Mouse (Mus musculus) liver, embryonic 16.5 days (tissue): ENCODE measurements around the gene Trpc4ap. TPM values are rescaled to one million over a fixed set of nuclear protein-coding genes. Genes with fewer than 3 reads are reported as not detected.
"Not testable (repeated sequence)": the region's sequence is repeated elsewhere in the genome, so short reads cannot be mapped to it uniquely, and the experiment has no call there.

Source experiments
- ATAC-seq: fragments of 200-750 bp; cut with Nextera tagmentation; 2 replicates; pipeline ENCODE4 v1.8.0; 2017; ENCODE audit warnings: low read depth, mild to moderate bottlenecking, moderate number of reproducible peaks, moderate library complexity
- H3K27ac ChIP-seq: fragments of 300-500 bp; sonication (generic); 2 replicates; pipeline ENCODE4 v1.5.1; 2014; ENCODE audit warnings: mild to moderate bottlenecking, low read length
- H3K27me3 ChIP-seq: fragments of 300-500 bp; sonication (generic); 2 replicates; pipeline ENCODE4 v1.6.1; 2014; ENCODE audit warnings: low read depth, low read length, mixed read lengths; ENCODE audit not compliant: control insufficient read depth, insufficient read depth
- H3K36me3 ChIP-seq: fragments of 300-500 bp; sonication (generic); 2 replicates; pipeline ENCODE4 v1.6.1; 2014; ENCODE audit warnings: mild to moderate bottlenecking; ENCODE audit not compliant: control insufficient read depth, insufficient read depth
- H3K4me1 ChIP-seq: fragments of 300-500 bp; sonication (generic); 2 replicates; pipeline ENCODE4 v1.6.1; 2014; ENCODE audit warnings: low read depth, low read length, mixed read lengths; ENCODE audit not compliant: control insufficient read depth
- H3K4me2 ChIP-seq: fragments of 300-500 bp; sonication (generic); 2 replicates; pipeline ENCODE4 v1.6.1; 2014; ENCODE audit warnings: low read depth, low read length, mixed read lengths
- H3K4me3 ChIP-seq: fragments of 300-500 bp; sonication (generic); 2 replicates; pipeline ENCODE4 v1.5.1; 2014; ENCODE audit warnings: low read depth, mild to moderate bottlenecking, low read length
- H3K9ac ChIP-seq: fragments of 300-500 bp; sonication (generic); 2 replicates; pipeline ENCODE4 v1.6.1; 2014; ENCODE audit warnings: low read depth, low read length
- H3K9me3 ChIP-seq: fragments of 300-500 bp; sonication (generic); replicated peaks from 2 replicates; pipeline ENCODE4 v1.6.1; 2016; ENCODE audit warnings: low read length; ENCODE audit not compliant: control insufficient read depth
- WGBS: fragments of 180-500 bp; shearing (Covaris S2); extraction: QIAGEN DNeasy Blood & Tissue Kit; methylation state at CpG from one replicate; pipeline ENCODE4 v1.1.7; 2014; ENCODE audit not compliant: insufficient replicate concordance; 5-methylcytosine and 5-hydroxymethylcytosine counted together
- polyA plus RNA-seq: library from polyadenylated mRNA; unstranded; fragments of >200 nt; fragmentation: Nextera tagmentation; extraction: Ambion mirVana; gene quantifications from 2 replicates; pipeline ENCODE4 v1.2.1, GENCODE M21; 2015

Gene Trpc4ap
- polyA plus RNA-seq = 49.7 and 50.7 TPM in 2 replicates

GRCm38 (mm10) chr2:155691723-155692493 is at the start of gene Trpc4ap:
Gene Trpc4ap, minus strand, starts transcription at chr2:155692384.
- no peaks in the 10 kb centered on the region for H3K9me3 ChIP-seq
- H3K27ac ChIP-seq = peak within 1 kb of the TSS; percentile 88
- under 1% methylated on average over 69 of the region's 72 CpGs for WGBS
- H3K4me3 ChIP-seq = peak within 1 kb of the TSS; percentile 97
- H3K27me3 ChIP-seq = no peaks in the 10 kb centered on the region
- peak within 1 kb of the TSS; percentile 99 for H3K9ac ChIP-seq
- H3K4me1 ChIP-seq = peaks cover 12% of the 10 kb centered on the region
- no peaks in the 10 kb centered on the region for H3K36me3 ChIP-seq
- H3K4me2 ChIP-seq = peak within 1 kb of the TSS; percentile 68
- ATAC-seq = peak; percentile 96

DNA sequence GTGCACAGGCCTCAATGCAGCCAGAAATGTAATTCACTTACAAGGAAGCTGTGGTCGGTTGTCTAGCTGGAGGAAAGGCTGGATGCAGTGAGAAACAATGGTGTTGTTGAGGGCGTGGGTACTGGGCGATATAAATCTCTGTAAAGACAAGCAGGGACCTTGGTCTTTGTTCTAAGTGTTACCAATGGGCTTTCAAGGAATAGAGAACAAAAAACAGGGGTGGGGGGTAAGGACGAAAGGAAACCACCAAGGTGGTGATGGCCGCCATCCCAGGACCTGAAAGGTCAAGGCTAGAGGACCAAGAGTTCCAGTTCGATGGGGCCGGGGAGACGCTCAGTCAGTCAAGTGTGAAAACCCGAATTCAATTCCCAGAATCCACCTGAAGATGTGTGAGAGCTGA is 45.6 kb upstream of the Trpc4ap start:
- 29% methylated on average over 9 of the region's 9 CpGs for WGBS
- ATAC-seq = no peak
- no peaks in the 10 kb centered on the region for H3K36me3 ChIP-seq
- H3K4me1 ChIP-seq = peaks cover 1% of the 10 kb centered on the region
- H3K4me3 ChIP-seq = no peak overlapping the region
- H3K27me3 ChIP-seq = peaks cover 4% of the 10 kb centered on the region; the same call in 1 of the 2 replicates
- H3K4me2 ChIP-seq = no peak overlapping the region
- no peaks in the 10 kb centered on the region for H3K9me3 ChIP-seq
- H3K27ac ChIP-seq = no peak overlapping the region
- H3K9ac ChIP-seq = no peak overlapping the region

DNA sequence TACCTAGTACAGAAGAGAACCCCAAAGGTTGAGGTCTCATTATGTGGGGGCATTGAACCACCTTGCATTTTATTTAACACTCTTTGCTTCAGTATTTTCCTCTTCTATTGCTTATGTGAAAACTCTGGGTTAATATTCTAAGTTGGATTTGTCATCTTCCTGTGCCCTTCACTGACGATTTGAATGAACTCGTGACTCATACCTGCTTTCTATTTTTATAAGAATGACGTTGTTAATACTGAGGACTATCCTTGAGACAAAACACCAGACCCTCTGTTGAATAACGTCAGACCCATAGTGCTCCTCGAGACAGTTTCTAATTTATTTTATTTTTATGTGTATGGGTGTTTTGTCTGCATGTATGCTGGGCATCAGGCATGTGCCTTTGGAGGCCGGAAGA is 44.8 kb upstream of the Trpc4ap start:
- Histone ChIP-seq H3K9ac (no peak overlapping the region), H3K27ac (no peak overlapping the region), H3K4me3 (no peak overlapping the region), H3K4me1 (no peaks in the 10 kb centered on the region), H3K27me3 (no peaks in the 10 kb centered on the region), H3K9me3 (no peaks in the 10 kb centered on the region), H3K36me3 (no peaks in the 10 kb centered on the region), H3K4me2 (no peak overlapping the region)
- WGBS = 48% methylated on average over 6 of the region's 6 CpGs
- ATAC-seq = no peak

GRCm38 (mm10) chr2:155735766-155736165 is 43.6 kb upstream of the Trpc4ap start, which contains the start of gene Gm17581:
Gene Gm17581, minus strand, starts transcription at chr2:155735866.
- not testable (repeated sequence) for H3K27ac ChIP-seq, H3K4me3 ChIP-seq, H3K9ac ChIP-seq, ATAC-seq, H3K9me3 ChIP-seq, H3K27me3 ChIP-seq, H3K36me3 ChIP-seq, H3K4me2 ChIP-seq, H3K4me1 ChIP-seq
- 68% methylated on average over 5 of the region's 5 CpGs for WGBS

DNA sequence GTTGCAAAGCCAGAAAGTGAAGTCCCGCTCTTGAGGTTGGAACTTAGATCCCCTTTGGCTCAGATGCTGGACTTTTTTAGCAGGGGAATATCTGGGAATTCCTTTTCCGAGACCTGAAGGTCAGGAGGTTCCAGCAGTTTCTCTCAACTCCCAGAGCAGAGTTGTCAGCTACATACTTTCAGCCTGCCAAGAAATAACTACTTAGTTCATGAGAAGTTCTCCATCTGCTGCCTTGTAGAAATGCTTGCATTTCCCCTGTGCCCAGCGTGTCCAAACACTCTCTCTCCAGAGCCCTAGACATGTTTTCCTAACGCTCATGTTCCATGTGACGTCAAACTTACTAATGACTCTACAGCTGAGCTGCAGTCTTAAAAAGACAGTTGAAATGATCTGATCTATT is 42.9 kb upstream of the Trpc4ap start:
- Histone ChIP-seq H3K9ac (no peak overlapping the region), H3K27ac (no peak overlapping the region), H3K4me3 (no peak overlapping the region), H3K27me3 (no peaks in the 10 kb centered on the region), H3K4me2 (no peak overlapping the region), H3K9me3 (no peaks in the 10 kb centered on the region), H3K36me3 (no peaks in the 10 kb centered on the region), H3K4me1 (no peaks in the 10 kb centered on the region)
- ATAC-seq = no peak
- 64% methylated on average over 5 of the region's 5 CpGs for WGBS

DNA sequence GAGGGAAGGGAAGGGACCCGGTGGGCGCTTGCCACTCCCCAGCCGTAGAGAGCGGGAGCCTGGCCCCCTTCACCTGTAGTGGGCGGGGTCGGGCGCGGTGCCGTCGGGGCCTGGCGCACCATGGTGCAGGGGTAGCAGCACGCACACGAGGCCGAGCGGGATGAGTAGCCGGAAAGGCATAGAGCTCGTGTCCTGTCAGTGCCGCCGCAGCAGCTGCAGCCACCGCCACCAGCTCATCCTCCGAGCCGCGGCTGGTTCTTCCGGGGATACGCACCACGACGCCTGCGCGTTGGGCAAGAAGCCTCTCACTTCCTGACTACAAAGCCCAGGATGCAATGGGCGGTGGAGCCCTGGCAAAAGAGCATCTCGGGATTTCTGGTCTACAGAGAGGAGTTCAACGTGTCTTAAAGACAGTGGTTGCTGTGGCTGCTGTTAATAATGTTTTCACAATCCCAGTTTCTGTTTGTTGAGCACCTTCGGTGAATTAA is 37.0 kb upstream of the Trpc4ap start, which contains the start of gene Edem2:
Gene Edem2, minus strand, starts transcription at position 318 of the 488 bp plus-strand sequence.
- WGBS = 0% methylated on average over 33 of the region's 33 CpGs
- H3K9me3 ChIP-seq = no peaks in the 10 kb centered on the region
- peak; percentile 93 for ATAC-seq
- peak within 1 kb of the TSS; percentile 91 for H3K4me2 ChIP-seq
- H3K27me3 ChIP-seq = no peaks in the 10 kb centered on the region
- peak within 1 kb of the TSS; percentile 90 for H3K4me3 ChIP-seq
- no peaks in the 10 kb centered on the region for H3K36me3 ChIP-seq
- peak within 1 kb of the TSS; percentile 72 for H3K9ac ChIP-seq
- H3K4me1 ChIP-seq = peaks cover 13% of the 10 kb centered on the region
- H3K27ac ChIP-seq = no peak within 1 kb of the TSS

- no peak overlapping the region for H3K27ac ChIP-seq
- no peaks in the 10 kb centered on the region for H3K9me3 ChIP-seq
- 7% methylated on average over 15 of the region's 15 CpGs for WGBS
- H3K4me3 ChIP-seq = peak overlapping the region; percentile 90
- no peaks in the 10 kb centered on the region for H3K27me3 ChIP-seq
- H3K4me2 ChIP-seq = peak overlapping the region; percentile 91
- H3K36me3 ChIP-seq = no peaks in the 10 kb centered on the region
- H3K4me1 ChIP-seq = peaks cover 13% of the 10 kb centered on the region
- H3K9ac ChIP-seq = peak overlapping the region; percentile 72
- ATAC-seq = no peak
These were observed 36.6 kb upstream of the Trpc4ap start for GRCm38 (mm10) chr2:155728742-155729141.

DNA sequence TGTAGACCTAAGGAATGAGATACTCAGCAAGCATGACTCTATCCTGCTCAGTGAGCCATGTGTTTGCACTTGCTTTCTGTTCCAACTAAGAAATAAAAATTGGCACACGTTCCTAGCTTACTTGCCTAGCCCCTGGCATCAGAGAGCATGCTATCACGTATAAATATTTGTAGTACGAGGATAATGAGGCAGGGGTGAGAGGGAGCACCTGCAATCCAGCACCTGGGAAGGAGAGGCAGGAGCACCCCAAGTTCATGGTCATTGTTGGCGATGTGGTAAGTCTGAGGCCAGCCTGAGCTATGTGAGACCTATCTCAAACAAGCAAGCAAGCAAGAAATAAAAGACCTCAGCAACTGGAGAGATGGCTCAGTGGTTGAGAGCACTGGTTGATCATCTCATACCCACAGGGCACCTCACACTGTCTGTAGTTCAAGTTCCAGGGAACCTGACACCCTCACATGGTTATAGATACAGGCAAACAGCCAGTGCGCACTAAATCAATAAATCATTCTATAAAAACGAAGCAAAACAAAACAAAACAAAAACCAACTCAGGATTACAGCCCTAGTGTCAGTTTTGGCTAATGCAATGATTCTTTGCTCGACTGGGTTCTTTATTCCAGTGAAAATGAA is 35.7 kb upstream of the Trpc4ap start:
- no peak for ATAC-seq

GRCm38 (mm10) chr2:155726302-155726701 is 34.1 kb upstream of the Trpc4ap start:
- 53% methylated on average over 7 of the region's 7 CpGs for WGBS
- Histone ChIP-seq H3K36me3 (no peaks in the 10 kb centered on the region), H3K4me3 (no peak overlapping the region), H3K27ac (no peak overlapping the region), H3K9ac (no peak overlapping the region), H3K4me2 (no peak overlapping the region), H3K9me3 (no peaks in the 10 kb centered on the region), H3K27me3 (no peaks in the 10 kb centered on the region), H3K4me1 (peaks cover 13% of the 10 kb centered on the region)
- ATAC-seq = peak; percentile 55

More for the DNA sequence above, 35.7 kb upstream of the Trpc4ap start:
- no peak overlapping the region for H3K9ac ChIP-seq
- 63% methylated on average over 7 of the region's 7 CpGs for WGBS
- H3K27me3 ChIP-seq = no peaks in the 10 kb centered on the region
- no peaks in the 10 kb centered on the region for H3K36me3 ChIP-seq
- H3K4me2 ChIP-seq = peak overlapping the region; percentile 91; the same call in 1 of the 2 replicates
- no peak overlapping the region for H3K27ac ChIP-seq
- peaks cover 13% of the 10 kb centered on the region for H3K4me1 ChIP-seq
- no peaks in the 10 kb centered on the region for H3K9me3 ChIP-seq
- H3K4me3 ChIP-seq = no peak overlapping the region
